Mouse (Mus musculus): ENCODE data around the gene Ms4a14.
"Not testable (repeated sequence)": the region's sequence is repeated elsewhere in the genome, so short reads cannot be mapped to it uniquely, and the experiment has no call there.

The Ms4a14 gene

DNA sequence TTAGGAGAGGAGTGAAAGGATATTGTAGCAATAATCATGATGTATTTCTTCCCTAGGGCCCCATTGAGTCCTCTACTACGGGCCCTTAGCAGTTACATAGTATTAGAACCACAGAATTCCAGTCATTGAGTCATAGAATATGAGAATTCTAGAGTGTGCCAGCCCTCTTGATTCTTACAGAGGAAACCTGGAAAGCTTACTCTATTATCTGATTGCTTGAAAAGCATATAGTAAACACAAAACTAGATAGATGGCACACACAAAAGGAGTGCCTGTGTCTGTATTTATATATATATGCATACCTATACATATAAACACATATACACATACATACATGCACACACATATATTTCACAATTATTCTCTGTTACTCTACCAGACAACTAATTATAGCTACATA, at the start of gene Ms4a14:
Gene Ms4a14, minus strand, starts transcription at position 101 of the 400 bp plus-strand sequence.
- DNase-seq (ENCODE audit: low read depth): no peak

GRCm38 (mm10) chr19:11362002-11362401, 47.7 kb upstream of the Ms4a14 start:
- peak; percentile 90 for DNase-seq (ENCODE audit: low read depth)

DNA sequence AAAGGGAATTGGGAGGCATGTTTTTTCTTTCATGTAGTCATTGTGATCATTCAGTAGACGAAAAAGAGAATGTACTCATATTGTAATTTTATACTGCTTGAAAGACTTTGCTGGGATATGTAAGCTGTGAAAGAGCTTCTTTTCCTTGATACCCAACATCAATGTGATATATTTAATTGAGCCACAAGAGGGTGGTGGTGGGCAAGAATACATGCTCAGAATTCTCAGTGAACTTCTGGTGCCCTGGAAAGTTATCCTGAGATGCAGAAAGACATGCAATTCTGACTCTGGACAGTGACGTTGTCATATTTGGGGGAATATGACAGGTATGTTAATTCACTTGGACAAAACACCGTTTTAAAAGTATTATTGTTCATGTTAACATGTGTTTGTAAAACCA, 45.9 kb upstream of the Ms4a14 start:
- DNase-seq (ENCODE audit: low read depth): peak; percentile 72

- peak; percentile 93 for DNase-seq (ENCODE audit: low read depth)
Measured at GRCm38 (mm10) chr19:11355730-11356129, 41.5 kb upstream of the Ms4a14 start.

DNA sequence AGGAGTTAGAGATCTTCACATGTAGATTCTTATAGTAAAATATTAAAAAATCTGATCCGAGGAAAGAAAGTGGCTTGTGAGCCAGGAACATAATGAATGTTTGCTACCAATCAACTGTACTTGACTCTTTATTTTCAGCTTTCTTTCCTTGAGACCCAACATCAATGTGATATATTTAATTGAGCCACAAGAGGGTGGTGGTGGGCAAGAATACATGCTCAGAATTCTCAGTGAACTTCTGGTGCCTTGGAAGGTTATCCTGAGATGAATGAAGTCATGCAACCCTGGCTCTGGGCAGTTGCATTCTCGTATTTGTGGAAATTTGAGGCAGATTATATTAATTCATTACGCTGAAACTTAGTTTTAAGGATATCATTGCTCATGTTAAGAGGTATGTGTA, 37.6 kb upstream of the Ms4a14 start:
- peak; percentile 72 for DNase-seq (ENCODE audit: low read depth)

DNA sequence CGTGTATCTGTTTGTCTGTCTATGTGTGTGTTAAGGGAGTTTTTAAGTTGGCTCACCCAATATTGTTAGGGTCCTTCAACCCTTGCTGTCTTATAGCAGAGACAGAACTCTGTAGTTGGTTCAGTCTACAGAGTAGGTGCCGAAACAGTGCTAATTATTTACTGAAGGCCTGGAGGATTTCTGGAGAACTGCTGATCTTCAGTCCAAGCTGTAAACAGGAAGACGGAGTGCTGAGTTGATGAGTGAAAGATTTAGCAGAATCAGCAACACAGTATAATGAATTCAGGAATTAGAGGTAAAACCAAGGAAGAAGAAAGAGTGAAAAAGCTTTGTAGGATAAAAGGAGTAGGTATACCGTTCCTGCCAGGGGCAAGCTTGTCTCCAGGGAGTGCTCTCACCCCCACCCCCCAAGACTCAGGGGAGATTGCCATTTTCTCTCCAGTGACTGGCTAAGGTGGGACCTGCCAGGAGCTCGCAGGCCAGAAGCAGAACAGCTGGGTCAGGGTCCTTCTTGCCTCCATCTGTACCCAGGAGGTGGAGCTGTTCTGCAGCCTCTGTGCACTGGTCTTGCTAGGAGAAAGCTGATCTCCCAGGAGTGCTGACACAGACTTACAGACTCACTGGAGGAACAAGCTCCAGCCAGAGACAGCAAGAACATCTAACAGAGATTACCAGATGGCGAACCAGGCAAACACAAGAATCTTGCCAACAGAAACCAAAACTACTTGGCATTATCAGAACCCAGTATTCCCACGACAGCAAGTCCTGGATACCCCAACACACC, 35.6 kb upstream of the Ms4a14 start:
- DNase-seq (ENCODE audit: low read depth): no peak

- DNase-seq (ENCODE audit: low read depth): no peak
Measured at GRCm38 (mm10) chr19:11343992-11344391, 29.7 kb upstream of the Ms4a14 start.

- no peak for DNase-seq (ENCODE audit: low read depth)
Measured at GRCm38 (mm10) chr19:11343147-11343546, 28.9 kb upstream of the Ms4a14 start.

DNA sequence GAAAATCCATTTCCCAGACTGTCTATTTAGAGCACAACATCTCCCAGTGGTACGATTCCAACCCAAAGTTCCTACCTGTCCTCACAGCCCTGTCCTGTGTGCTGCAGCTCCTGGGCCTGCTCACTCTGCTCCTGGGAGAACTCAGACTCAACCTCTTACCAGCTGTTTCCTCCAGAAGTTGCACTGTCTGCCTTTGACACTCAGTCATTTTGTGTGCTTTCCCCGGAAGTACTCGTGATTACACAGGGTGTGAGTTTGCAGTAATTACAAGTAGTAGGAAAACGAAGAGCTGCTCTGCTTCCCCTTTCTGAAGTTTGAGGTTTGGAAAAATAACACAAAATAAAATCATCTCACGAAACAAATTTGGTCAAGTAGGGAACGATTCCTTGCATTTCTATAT, 21.7 kb upstream of the Ms4a14 start, which contains the start of gene Ms4a7:
Gene Ms4a7, minus strand, starts transcription at position 215 of the 400 bp plus-strand sequence.
- peak; percentile 13 for DNase-seq (ENCODE audit: low read depth)

GRCm38 (mm10) chr19:11321123-11321522, 6.9 kb upstream of the Ms4a14 start:
- no peak for DNase-seq (ENCODE audit: low read depth)

DNA sequence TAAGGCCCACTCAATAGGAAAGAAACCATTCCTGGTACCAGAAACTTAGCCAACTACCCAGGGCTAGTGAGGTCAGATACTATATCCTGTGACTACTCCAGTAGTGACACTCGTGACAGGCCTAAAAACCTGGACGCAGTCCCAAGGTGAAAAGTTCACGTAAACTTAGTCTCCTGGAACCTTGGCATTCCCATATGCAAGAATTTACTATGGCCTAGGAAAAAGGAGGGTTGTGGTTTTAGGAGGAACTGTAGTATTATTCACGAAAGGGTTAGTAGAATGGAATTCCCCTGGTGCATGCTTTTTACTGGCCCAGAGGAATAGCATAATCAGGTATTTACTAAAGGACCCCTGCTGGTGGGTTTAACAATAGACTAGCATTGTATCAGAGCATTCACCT, 2.5 kb upstream of the Ms4a14 start:
- DNase-seq (ENCODE audit: low read depth): no peak

DNA sequence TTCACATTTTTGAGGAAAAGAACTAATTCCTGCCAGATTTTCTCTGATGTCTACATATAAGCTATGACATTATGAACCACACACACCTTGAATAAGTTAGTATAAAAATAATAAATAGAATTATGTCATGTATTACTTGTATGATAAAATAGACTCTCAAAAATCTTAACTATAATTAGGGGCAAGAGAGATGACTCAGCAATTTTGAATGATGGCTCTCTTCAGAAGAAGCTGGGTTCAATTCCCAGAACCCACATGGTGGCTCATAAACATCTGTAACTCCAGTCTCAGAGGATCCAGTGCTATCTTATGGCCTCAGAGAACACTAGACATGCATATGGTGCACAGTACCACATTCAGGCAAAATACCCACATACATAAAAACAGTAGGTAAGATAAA, 5.4 kb downstream of the Ms4a14 start:
- no peak for DNase-seq (ENCODE audit: low read depth)

- DNase-seq (ENCODE audit: low read depth): not testable (repeated sequence)
Measured at GRCm38 (mm10) chr19:11299529-11299928, 14.7 kb downstream of the Ms4a14 start.

- no peak for DNase-seq (ENCODE audit: low read depth)
Measured at GRCm38 (mm10) chr19:11298939-11299338, 15.3 kb downstream of the Ms4a14 start.

GRCm38 (mm10) chr19:11293616-11294015, 20.6 kb downstream of the Ms4a14 start:
- peak; percentile 9 for DNase-seq (ENCODE audit: low read depth)

DNA sequence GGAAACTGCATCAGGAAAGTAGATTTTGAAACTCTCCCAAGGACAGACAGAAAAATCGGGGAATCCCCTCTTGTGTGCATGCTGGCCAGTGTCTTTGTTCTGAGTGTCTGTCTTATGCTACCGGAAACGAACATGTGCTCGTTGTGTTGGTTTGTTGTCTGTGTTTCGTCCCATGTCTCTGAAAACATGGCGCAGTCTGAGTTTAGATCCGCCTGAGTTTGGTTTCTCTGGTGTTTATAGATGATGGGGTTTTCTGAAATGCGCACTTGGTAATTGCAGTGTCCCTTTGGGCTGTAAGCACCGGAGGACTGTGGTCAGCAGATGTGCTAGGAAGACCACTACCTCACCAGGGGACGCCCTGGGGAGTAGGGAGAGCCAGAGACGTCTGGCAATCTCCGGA, 21.3 kb downstream of the Ms4a14 start:
- peak; percentile 59 for DNase-seq (ENCODE audit: low read depth)

GRCm38 (mm10) chr19:11283773-11284172, 30.5 kb downstream of the Ms4a14 start, which contains the start of gene Ms4a5:
Ms4a5 (minus strand) TSS chr19:11283873.
- DNase-seq (ENCODE audit: low read depth): no peak

DNA sequence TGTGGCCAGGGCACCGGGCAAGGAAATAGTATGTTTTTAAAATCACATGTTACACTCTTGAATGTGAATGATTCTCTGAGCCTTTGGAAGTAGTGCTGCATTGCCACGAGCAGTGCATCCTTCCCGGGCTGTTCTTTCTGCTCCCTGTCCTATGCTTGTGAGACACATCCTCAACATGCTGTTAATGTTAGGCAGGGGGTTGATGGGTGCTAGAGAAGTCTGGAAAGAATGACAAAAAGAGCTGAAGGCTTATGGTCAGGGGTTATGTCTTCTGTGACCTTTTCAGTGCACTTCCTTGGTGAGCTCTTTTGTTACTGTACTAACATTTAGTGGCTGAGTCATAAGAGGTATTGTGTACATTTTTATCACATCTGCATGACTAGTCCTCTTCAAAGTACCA, 34.0 kb downstream of the Ms4a14 start:
- DNase-seq (ENCODE audit: low read depth): no peak

DNA sequence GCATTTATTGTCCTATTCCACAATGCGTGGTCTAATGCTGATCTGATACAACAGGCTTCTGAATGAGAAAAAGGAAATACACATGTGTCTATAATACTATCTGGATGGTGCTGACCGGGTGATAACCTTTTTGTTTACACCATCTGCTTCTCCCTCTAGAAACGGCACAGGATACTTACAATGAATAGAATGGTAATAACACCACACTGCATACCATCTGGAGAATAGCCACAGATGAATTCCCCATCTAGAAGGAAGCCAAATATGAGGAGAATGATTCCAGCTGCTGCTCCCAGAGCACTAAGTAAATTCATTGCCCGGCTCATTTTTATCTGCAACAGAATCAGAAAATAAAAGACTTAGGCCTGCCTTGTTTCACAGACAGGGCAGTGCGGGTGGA, 37.8 kb downstream of the Ms4a14 start:
- no peak for DNase-seq (ENCODE audit: low read depth)

GRCm38 (mm10) chr19:11266956-11267355, 47.3 kb downstream of the Ms4a14 start:
- DNase-seq (ENCODE audit: low read depth): no peak

DNA sequence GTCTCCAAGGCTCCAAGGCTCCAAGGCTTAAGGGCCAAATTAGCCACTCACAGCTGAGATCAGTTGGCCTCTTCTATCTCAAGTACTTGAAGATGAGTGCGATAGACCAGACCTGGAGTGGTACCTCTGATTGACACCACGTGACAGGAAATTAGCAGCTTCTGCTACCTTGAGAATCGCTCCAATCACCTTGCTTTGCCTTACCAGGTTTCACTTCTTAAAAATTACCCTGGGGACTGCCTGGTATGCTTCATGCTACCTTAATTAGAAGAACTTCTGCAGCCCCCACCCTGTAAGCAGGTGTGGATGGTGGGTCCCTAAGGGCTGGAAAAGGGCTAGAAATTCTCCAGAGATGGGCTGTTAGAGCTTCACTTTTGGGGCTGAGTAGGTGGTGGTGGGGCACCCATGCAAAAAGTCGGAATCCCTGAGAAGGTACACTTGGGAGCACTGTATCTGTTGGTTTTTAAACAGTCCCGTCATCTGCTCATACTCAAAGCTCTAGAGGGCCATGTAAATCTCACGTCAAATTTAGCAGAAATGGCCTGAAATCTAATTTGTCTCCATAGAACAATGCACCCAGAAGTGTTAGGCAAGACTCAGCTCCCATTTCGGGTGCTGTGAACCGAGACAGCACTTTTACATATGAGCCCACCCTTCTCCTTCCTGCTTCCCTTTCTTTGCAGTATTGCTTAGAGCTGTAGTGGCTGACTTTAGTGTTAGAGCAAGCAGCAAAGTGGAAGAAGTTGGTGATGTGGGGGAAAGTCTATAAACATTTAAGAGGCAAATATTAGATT, 48.0 kb downstream of the Ms4a14 start, which contains the start of gene Ms4a1:
Gene Ms4a1, minus strand, starts transcription at position 190 of the 794 bp plus-strand sequence.
- DNase-seq (ENCODE audit: low read depth): no peak

GRCm38 (mm10) chr19:11264602-11265185, 49.6 kb downstream of the Ms4a14 start:
- no peak for DNase-seq (ENCODE audit: low read depth)

DNA sequence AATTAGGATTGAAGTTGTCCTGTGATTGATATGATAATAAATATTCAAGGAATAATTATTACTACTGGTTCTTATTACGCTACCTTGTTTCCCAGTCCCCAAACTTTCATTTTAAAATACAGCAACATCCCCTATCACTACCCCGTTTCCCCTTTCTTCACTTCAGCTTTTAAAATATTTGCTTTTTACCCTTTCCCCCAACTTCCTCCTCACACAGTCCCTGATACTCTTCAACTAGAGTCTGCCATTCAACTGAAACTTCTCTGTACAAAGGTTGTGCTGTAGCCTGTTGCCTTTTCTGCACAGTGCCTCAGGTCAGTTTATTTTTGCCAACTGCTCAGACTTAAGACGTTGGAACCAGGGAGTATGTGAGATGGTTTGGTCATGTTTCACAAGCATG, 50.7 kb downstream of the Ms4a14 start:
- no peak for DNase-seq (ENCODE audit: low read depth)

Data from naive thymus-derived CD4-positive, alpha-beta T cell, adult 2 months (primary cell).